Mouse (Mus musculus) neural tube, embryonic 10.5 days (tissue): Measurements from ENCODE around the gene Mettl27.

Experiments
- DNase-seq: peaks from one replicate; pipeline ENCODE4 v3.0.0-alpha.2; 2017; ENCODE audit warnings: low spot score; ENCODE audit errors: extremely low spot score

Mettl27 gene

DNA sequence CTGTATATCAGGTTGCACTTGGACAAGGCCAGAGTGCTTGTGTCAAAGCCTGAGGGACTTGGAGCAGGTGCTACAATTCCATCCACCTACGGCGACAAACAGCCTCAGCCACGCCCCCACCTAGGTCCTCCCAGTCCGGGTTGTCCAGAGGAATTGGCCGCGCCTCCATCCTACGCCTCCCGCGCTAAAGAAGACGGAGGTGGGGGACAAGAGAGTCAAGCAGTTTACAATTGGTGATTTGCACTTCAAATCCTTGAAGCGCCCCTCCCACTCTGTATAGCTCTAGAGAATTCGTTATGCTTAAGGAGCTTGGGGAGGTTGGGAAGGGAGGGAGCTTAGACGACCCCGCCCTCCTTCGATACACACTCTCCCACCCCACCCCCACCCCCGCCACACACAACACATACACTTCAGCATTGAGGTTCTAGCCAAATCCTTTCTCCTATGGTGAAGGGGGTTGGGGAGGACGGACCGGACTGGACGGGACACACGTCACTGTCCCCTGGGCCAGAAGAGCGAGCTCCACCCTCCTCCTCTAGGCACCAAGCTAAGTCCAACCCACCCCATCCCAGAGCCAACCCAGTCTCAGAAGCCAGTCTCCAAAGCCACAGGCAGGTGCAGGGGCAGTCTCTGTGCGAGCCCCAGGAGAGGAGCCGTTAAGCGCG lies 53.6 kb downstream of the Mettl27 start, which contains the start of gene Cldn3:
Gene Cldn3, plus strand, starts transcription at position 582 of the 665 bp plus-strand sequence.
- peak; percentile 20 for DNase-seq

DNA sequence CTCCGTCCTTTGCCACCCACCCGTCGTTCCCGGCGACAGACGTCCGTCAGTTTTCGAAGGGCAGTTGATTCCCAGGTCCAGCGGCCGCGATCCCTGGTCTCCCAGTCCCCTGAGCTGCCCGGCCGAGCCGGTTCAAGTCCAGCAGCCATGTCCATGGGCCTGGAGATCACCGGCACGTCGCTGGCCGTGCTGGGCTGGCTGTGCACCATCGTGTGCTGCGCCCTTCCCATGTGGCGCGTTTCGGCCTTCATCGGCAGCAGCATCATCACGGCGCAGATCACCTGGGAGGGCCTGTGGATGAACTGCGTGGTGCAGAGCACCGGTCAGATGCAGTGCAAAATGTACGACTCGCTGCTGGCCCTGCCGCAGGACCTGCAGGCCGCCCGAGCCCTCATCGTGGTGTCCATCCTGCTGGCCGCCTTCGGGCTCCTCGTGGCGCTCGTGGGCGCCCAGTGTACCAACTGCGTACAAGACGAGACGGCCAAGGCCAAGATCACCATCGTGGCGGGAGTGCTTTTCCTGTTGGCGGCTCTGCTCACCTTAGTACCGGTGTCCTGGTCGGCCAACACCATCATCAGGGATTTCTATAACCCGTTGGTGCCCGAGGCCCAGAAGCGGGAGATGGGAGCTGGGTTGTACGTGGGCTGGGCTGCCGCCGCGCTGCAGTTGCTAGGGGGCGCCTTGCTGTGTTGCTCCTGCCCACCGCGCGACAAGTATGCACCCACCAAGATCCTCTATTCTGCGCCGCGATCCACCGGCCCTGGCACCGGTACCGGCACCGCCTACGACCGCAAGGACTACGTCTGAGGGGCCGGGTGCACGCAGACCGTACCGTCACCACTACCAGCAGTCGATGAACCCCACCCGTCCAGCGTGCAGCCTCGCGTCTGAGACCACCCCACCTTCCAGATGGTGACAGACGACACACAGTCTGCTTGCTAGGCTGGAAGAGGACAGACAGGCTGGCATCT lies 54.4 kb downstream of the Mettl27 start:
- DNase-seq, result peak; percentile 46

DNA sequence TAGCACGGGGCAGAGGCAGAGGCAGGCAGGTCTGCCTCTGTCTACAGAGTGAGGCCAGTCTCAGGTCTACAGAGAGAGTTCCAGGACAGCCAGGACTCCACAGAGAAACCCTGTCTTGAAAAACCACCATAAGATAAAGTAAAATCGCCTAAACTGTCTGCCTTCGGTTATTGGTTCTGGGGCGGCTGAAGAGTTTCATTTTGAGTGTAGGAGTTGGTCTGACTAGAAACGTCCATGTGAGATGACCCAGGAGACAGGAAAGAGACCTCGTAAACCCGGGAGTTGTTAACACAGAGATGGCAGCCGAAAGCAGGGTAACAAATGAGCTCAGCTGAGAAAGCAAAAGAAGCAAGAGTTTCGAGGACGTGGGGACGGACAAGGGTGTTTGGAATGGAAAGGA lies 57.0 kb downstream of the Mettl27 start:
- DNase-seq, result no peak

DNA sequence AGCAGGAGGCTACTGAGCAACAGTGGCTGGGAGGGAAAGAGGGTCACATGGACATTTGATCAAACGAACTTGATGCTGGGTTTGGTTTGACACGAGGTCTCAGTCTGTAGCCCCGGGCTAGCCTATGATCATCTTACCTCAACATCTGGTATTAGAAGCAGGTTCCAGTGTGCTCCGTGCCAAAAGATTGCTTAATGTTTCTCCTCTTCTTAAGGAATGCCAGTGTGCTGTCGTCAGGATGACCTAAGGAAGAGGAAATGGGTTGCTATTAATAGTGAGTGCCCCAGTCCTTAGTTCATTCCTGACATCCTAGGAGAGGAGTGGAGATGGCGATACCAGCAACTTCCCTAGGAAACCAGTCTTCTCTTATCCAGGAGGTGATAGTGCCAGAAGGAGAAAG lies 57.6 kb downstream of the Mettl27 start:
- no peak for DNase-seq
